In genomic region chr14:123001391-123001790, GRCm38 (mm10) we compare ENCODE assay signal across 27 mouse cellular contexts. TPM values are rescaled to one million over a fixed set of nuclear protein-coding genes. Genes with fewer than 3 reads are reported as not detected.
DNase-seq lines count a peak whose midpoint lies in the region; ATAC-seq lines count a peak whose summit lies in the region.
"Had no signal": no experiment of that assay in that cellular context is flagged by ENCODE, and none has a peak within 500 bp of the region (broad histone marks: within the 10 kb centered on the region; RNA-seq: fewer than 3 reads in every experiment).

No protein-coding gene starts in this region.

- H3K36me3 ChIP-seq in midbrain, embryonic 14.5 days (ENCODE audit: control insufficient read depth, insufficient read depth, low read length), result no peaks in the 10 kb centered on the region
- H3K36me3 ChIP-seq in kidney, embryonic 14.5 days (ENCODE audit: control insufficient read depth, insufficient read depth, low read length), result no peaks in the 10 kb centered on the region
- H3K36me3 ChIP-seq: embryonic facial prominence, embryonic 12.5 days; embryonic facial prominence, embryonic 15.5 days; G1E; hindbrain, embryonic 10.5 days; hindbrain, embryonic 13.5 days had no signal

- H3K9me3 ChIP-seq in midbrain, embryonic 14.5 days (ENCODE audit: control insufficient read depth, low read length), result no peaks in the 10 kb centered on the region
- no peaks in the 10 kb centered on the region for H3K9me3 ChIP-seq in kidney, embryonic 14.5 days (ENCODE audit: control insufficient read depth, low read length)
- H3K9me3 ChIP-seq: embryonic facial prominence, embryonic 12.5 days; embryonic facial prominence, embryonic 15.5 days; G1E; hindbrain, embryonic 10.5 days; hindbrain, embryonic 13.5 days had no signal

- no peak overlapping the region for H3K9ac ChIP-seq in midbrain, embryonic 14.5 days (replicated peaks; ENCODE audit: low read length)
- H3K9ac ChIP-seq in kidney, embryonic 14.5 days (ENCODE audit: low read depth, low read length), result no peak overlapping the region
- H3K9ac ChIP-seq: embryonic facial prominence, embryonic 12.5 days; embryonic facial prominence, embryonic 15.5 days; forebrain, postnatal 0 days; hindbrain, embryonic 13.5 days had no signal

- 56% methylated on average over 3 of the region's 3 CpGs for WGBS in midbrain, embryonic 14.5 days
- 28% methylated on average over 3 of the region's 3 CpGs for WGBS in kidney, embryonic 14.5 days

- peak; percentile 29 for ATAC-seq in activated CD4-positive, CD25-positive, alpha-beta regulatory T cell, adult 4 months
- ATAC-seq in midbrain, embryonic 14.5 days (ENCODE audit: low FRiP score, low TSS enrichment), result no peak
- no peak for ATAC-seq in kidney, embryonic 14.5 days (ENCODE audit: low FRiP score, low TSS enrichment)
- ATAC-seq: forebrain, embryonic 14.5 days; forebrain, postnatal 0 days; hindbrain, embryonic 16.5 days; intestine, postnatal 0 days; Patski had no signal

- H3K4me2 ChIP-seq in midbrain, embryonic 14.5 days (ENCODE audit: low read length), result no peak overlapping the region
- H3K4me2 ChIP-seq in kidney, embryonic 14.5 days (replicated peaks; ENCODE audit: low read depth, low read length), result no peak overlapping the region
- H3K4me2 ChIP-seq: embryonic facial prominence, embryonic 12.5 days; embryonic facial prominence, embryonic 15.5 days; heart, embryonic 11.5 days; hindbrain, embryonic 13.5 days had no signal

- no peaks in the 10 kb centered on the region for H3K27me3 ChIP-seq in midbrain, embryonic 14.5 days (ENCODE audit: control insufficient read depth, insufficient read depth, low read length)
- H3K27me3 ChIP-seq in kidney, embryonic 14.5 days (ENCODE audit: control insufficient read depth, insufficient read depth, low read length), result no peaks in the 10 kb centered on the region
- H3K27me3 ChIP-seq: embryonic facial prominence, embryonic 12.5 days; embryonic facial prominence, embryonic 15.5 days; hindbrain, embryonic 13.5 days had no signal

- H3K4me1 ChIP-seq in midbrain, embryonic 14.5 days (ENCODE audit: control insufficient read depth, insufficient read depth, low read length), result no peaks in the 10 kb centered on the region
- H3K4me1 ChIP-seq in kidney, embryonic 14.5 days (ENCODE audit: control insufficient read depth, insufficient read depth, low read length), result no peaks in the 10 kb centered on the region
- H3K4me1 ChIP-seq: embryonic facial prominence, embryonic 12.5 days; embryonic facial prominence, embryonic 15.5 days; hindbrain, embryonic 10.5 days; hindbrain, embryonic 13.5 days had no signal

- H3K27ac ChIP-seq in midbrain, embryonic 14.5 days (replicated peaks; ENCODE audit: low read depth, low read length), result no peak overlapping the region
- H3K27ac ChIP-seq in kidney, embryonic 14.5 days (ENCODE audit: low read depth, low read length), result no peak overlapping the region
- H3K27ac ChIP-seq: embryonic facial prominence, embryonic 12.5 days; embryonic facial prominence, embryonic 15.5 days; gastrocnemius, adult 2 months; hindbrain, embryonic 10.5 days; hindbrain, embryonic 13.5 days had no signal

- DNase-seq in retina, postnatal 1 day, result peak; percentile 22
- no peak for DNase-seq in retina, embryonic 14.5 days (ENCODE audit: low spot score)
- DNase-seq in naive thymus-derived CD4-positive, alpha-beta T cell, adult 2 months (ENCODE audit: low read depth), result peak; percentile 48
- DNase-seq in midbrain, embryonic 14.5 days, result no peak
- DNase-seq: adrenal gland, adult 2 months; adrenal gland, postnatal 14 days; B cell, adult 2 months; cerebellum, adult 11 months; cerebellum, adult 2 months; cerebellum, adult 9-11 months; cerebellum, postnatal 25 days; forebrain, postnatal 0 days; gastrocnemius, adult 2 months; gastrocnemius, postnatal 36 days; heart, postnatal 36 days had no signal

- H3K4me3 ChIP-seq in midbrain, embryonic 14.5 days (replicated peaks; ENCODE audit: low read depth, low read length), result no peak overlapping the region
- no peak overlapping the region for H3K4me3 ChIP-seq in kidney, embryonic 14.5 days (ENCODE audit: low read length)
- H3K4me3 ChIP-seq: embryonic facial prominence, embryonic 12.5 days; embryonic facial prominence, embryonic 15.5 days; gastrocnemius, adult 2 months; hindbrain, embryonic 10.5 days; hindbrain, embryonic 13.5 days had no signal

RNA-seq across cellular contexts. Expression of gene Tmtc4, which starts 17.6 kb away (rescaled TPM):
- polyA plus RNA-seq in activated CD4-positive, CD25-positive, alpha-beta regulatory T cell, adult 4 months (2017; shearing (Covaris generic)), result 10 to 100 TPM; 11.8 to 18.5 TPM
- polyA plus RNA-seq in midbrain, embryonic 14.5 days (2014; fragmentation: Nextera tagmentation; extraction: Ambion mirVana), result 45.7 and 61.8 TPM in 2 replicates
- polyA plus RNA-seq in kidney, embryonic 14.5 days (2014; fragmentation: Nextera tagmentation; extraction: Ambion mirVana), result 37.6 and 50.7 TPM in 2 replicates

Comparison
In these comparisons a context has a peak if more than half of its experiments do, and no peak if none do; other contexts are left out.
1. DNase-seq: peak in retina, postnatal 1 day (single experiment) and naive thymus-derived CD4-positive, alpha-beta T cell, adult 2 months (single experiment); none in retina, embryonic 14.5 days (single experiment) and midbrain, embryonic 14.5 days (single experiment).